Mouse (Mus musculus): Measurements from ENCODE around the gene Tex21.

Gene Tex21

DNA sequence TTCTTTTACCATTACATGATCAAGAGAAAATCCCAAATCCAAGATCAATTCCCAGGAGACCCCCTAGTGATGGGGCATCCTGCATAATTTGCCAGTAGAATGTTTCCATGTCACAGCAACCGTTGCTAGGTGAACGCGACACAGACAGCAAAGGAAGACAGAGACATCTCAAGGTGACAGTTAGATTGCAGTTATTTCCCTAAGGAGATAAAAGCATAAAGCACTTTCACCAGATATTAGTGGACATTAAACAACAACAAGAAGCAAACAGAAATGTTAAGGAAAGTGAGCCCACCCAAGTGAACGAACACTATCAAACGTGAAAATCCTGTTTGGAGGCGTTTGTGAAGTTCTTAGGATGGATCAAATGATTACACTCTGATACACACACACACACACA lies at the start of gene Tex21:
Gene Tex21 (minus strand): TSS at position 101 of the 400 bp plus-strand sequence.
- DNase-seq (ENCODE audit: low read depth in 1 of 2, low spot score in 2 of 2): no peak

- no peak for DNase-seq (ENCODE audit: low read depth in 1 of 2, low spot score in 2 of 2)
Measured at GRCm38 (mm10) chr12:76293192-76293591, 46.6 kb upstream of the Tex21 start.

GRCm38 (mm10) chr12:76290271-76290670 lies 43.7 kb upstream of the Tex21 start:
- DNase-seq (ENCODE audit: low read depth in 1 of 2, low spot score in 2 of 2): no peak

- no peak for DNase-seq (ENCODE audit: low read depth in 1 of 2, low spot score in 2 of 2)
Measured at GRCm38 (mm10) chr12:76289428-76289827, 42.9 kb upstream of the Tex21 start.

DNA sequence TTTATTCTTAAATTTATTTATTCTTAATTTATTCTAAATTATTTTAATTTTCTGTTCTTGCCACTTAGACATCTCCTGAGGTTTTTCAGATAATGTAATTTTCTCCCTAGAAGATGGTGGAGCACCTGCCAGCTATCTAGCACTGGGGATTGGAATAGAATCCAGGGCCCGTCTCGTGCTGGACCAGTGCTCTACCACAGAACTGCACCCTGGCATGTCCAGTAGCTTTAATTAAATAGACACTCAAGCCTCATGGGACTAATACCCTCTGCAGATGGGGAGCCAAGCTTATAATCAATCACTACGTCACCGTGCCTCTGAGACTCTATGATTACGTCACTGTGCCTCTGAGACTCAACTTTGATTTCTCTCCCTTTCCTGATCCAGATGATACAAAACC lies 41.9 kb upstream of the Tex21 start:
- DNase-seq (ENCODE audit: low read depth in 1 of 2, low spot score in 2 of 2): no peak

DNA sequence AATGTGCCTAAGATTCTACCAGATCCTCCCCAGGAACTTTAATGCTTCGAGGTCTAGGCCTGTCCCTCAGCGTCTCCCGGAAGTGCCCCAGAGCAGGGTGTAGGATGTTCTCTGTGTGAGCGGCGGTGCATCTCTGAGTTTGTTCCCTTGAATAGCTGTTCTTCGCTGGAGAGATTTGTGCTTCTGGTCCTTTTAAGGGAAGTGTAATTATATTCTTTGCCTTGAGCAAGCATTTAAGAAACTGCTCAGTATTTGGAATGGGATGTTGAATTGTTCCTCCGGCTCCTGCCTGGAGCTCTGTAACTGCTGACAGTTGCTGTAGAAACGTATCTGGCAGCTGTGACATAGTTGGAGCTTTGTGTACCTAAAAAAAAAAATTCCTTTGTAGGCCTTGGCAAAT lies 41.4 kb upstream of the Tex21 start:
- no peak for DNase-seq (ENCODE audit: low read depth in 1 of 2, low spot score in 2 of 2)

DNA sequence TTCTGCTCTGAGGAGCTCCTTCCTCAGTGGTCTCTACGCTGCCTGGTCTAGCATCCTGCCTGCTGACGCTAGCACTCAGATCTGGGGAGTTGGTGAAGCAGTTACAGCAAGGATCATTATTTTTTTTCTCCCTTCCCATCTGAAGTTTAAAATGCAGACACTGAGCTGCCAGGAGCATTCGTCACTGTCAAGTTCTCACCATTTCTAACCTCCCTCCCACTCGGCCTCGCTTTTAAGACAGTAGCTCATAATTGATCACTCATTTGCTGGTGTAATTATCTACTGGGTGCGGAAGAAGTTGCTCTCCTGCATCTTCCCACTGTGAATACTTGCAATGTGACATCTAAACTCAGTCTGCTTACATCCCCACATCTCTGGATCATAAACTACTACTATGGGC lies 38.9 kb upstream of the Tex21 start:
- no peak for DNase-seq (ENCODE audit: low read depth in 1 of 2, low spot score in 2 of 2)

DNA sequence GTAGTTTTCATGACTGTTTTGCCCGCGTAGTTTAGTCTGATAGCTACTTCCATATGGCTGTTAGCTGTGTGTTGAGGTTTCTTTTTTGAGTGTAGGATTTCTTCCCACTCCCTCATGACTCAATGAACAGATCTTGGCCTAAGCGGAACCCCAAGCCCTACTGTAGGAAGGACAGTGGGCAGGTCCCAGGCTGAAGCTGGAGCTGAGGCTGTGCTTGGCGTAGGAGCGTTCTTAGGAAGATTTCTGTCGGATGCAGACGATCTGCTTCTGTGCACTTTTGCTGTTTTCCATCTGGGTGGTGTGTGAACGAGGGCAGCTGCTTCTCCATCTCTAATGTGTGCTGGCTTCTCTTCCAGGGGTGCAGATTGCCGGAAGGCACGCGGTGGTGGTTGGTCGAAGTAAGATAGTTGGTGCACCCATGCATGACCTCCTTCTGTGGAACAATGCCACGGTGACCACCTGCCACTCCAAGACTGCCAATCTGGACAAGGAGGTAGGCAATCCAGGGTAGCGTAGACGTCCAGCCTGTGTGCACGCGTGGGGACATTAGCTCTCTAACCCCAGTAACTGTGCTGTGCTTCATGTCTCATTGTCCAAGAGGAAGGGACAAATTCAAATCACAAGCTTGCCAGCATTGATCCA lies 36.1 kb upstream of the Tex21 start:
- DNase-seq (ENCODE audit: low read depth in 1 of 2, low spot score in 2 of 2): no peak

DNA sequence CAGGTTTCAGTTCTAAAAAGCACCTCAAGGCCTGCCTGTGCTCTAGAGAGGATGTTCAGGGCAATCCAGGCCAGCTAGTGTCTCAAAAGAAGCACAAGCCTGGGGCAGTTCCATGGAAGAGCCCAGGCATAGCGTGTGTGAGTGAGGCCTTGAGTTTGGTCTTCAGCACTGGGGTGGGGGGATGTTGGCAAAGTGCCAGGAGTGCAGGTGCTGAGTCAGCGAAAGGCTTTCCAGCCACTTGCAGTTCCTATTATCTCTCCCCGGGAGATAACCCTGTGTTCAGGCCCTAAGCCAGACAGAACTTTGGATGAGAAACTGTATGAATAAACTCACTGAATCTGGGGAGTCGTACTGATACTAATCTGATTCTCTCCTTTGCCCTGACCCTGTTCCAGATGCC lies 35.6 kb upstream of the Tex21 start:
- DNase-seq (ENCODE audit: low read depth in 1 of 2, low spot score in 2 of 2): no peak

DNA sequence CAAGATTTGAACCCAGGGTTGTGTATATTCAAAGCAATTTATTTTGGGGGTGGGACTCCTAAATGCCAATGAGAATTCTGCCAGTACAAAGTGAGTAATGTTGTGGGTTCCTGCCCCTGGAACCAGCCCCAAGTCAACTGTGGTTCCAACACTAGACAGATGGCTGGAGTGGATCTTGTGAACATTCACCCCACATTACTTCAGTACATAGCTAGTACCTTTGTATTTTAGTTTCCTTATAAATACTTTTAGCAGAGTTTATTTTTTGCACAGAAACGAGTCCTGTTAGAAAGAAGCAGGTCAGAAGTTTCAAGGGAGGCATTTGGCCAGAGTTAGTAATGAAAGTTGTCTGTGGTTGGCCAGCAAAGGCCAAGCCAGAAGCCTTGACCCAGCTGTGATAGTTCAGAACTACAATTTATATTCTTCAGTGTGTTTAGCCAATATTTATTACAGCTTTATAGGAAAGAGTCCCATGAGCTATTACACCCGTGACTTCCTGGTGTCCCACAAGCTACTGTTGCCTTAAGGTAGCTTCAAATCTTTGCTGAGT lies 34.6 kb upstream of the Tex21 start:
- DNase-seq (ENCODE audit: low read depth in 1 of 2, low spot score in 2 of 2): no peak

DNA sequence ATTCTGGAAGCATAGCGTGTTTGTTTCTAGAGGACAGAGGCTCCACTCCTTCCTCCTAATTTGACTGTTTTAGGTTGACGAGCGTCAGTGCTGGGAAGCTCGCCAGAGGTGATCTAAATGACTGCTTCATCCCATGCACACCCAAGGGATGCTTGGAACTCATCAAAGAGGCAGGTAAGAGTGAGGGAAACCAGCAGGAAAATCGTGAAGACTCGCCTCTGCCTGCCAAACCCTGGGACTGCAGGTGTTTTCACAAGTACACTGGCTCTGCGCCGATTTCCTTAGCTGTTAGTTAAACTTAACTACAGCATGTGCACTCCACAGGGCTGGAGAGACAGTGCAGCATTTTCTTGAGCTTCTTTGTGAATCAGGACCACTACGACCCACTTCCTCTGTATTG lies 34.0 kb upstream of the Tex21 start:
- DNase-seq (ENCODE audit: low read depth in 1 of 2, low spot score in 2 of 2): no peak

DNA sequence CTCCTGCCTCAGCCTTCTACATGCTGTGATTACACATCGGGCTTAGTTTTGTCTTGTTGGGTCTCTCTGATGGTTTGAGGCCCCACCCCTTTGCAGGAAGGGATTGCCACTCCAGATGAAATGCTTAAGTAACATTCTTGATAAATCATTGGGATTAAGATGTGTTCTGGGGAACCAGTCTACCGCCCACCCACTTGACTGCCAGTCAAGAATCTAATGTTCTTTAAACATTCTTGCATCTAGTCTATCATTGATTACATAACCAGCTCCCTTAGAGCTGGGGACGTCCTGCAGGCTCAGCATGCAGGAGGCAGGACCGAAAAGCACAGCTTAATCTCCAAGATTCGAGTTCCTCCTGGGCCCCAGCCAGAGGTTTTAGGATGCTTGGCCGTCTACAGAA lies 31.7 kb upstream of the Tex21 start:
- DNase-seq (ENCODE audit: low read depth in 1 of 2, low spot score in 2 of 2): no peak

DNA sequence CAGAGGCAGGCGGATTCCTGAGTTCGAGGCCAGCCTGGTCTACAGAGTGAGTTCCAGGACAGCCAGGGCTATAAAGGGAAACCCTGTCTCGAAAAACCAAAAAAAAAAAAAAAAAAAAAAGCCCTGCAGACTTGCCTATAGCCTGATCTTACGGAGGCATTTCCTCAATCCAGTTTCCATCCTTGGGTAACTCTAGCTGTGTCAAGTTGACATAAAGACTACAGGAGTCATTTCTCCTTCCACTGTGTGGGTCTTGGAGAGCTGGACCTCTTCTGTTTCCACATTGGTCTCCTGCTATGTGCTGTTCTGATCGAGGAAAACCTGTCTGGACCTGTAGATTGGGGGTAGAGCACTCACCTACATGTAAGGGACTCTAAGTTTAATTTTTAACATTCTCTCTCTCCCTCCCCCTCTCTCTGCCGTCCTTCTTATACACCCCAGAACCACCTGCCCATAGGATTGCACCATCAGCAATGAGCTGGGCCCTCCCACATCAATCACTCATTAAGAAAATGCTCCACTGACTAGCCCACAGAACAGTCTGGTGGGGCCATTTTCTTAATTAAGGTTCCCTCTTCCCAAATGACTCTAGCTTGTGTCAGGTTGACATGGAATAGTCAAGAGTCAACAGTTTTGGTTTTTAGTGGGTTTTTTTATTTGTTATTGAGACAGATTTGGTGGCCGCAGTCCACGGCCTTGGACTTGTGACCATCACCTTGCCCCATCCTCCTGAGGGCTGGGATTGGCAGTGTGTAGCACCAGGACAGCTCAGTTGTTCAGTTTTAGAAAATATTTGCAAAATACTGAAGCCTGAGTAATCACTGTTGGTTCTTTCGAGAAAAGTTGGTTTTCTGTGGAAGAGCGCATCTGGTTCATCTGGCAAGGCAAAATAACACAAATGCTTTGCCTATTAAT lies 26.3 kb upstream of the Tex21 start:
- no peak for DNase-seq (ENCODE audit: low read depth in 1 of 2, low spot score in 2 of 2)

- no peak for DNase-seq (ENCODE audit: low read depth in 1 of 2, low spot score in 2 of 2)
Measured at GRCm38 (mm10) chr12:76271516-76271915, 25.0 kb upstream of the Tex21 start.

DNA sequence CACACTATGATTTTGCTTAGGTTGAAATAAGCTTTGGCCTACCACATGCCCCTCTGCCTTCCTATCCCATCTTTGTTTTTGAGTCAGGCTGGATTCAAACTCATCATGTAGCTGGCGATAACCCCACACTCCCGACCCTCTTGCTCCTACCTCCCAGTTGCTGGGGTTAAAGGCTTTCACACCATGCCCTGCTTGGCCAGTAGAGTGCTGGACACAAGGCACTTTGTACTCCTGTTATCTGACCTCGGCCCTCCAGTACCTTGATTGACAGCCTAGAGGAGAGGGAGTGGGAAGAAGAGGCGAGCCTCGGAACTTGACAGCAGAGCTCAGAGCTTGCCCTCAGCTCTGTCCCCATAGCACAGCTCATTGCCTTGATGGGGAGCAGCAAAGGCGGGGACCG lies 22.6 kb upstream of the Tex21 start:
- DNase-seq (ENCODE audit: low read depth in 1 of 2, low spot score in 2 of 2): no peak

GRCm38 (mm10) chr12:76268686-76269085 lies 22.1 kb upstream of the Tex21 start:
- no peak for DNase-seq (ENCODE audit: low read depth in 1 of 2, low spot score in 2 of 2)

DNA sequence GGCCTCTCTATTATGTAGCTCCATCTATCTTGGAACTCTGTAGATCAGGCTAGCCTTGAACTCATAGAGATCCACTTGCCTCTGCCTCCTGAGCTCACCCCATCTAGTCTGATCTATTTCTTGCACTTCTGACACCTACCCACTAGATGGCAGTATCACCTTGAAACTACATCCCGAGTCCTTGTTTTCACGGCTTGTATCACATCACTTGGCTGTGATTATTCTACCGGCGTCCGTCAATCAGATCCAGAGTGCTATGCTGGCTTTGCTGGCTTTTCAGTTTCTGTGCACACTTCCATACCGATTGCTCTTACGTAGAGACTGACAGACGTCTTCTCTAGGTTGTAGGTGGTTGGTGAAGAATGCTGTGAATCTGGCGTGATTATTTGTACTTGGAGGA lies 20.3 kb upstream of the Tex21 start:
- no peak for DNase-seq (ENCODE audit: low read depth in 1 of 2, low spot score in 2 of 2)

DNA sequence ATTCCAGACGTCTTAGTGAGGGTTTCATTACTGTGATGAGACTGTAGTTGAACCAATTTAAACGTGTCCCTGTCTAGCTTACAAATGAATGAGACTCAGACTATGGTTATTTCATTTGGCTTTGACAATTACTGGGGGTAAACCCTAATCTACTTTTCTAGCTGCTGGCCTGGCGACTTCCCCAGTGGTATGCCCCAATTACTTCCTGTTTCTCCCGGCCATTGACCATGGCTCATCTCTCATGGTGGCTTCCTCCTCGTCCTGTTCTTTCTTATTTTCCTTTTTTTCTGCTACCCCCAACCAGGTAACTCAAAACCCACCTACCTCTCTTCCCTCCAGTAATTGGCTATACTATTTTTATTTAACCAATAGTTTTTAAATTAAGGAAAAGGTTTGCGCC lies 18.5 kb upstream of the Tex21 start:
- DNase-seq (ENCODE audit: low read depth in 1 of 2, low spot score in 2 of 2): no peak

GRCm38 (mm10) chr12:76264325-76264965 lies 17.9 kb upstream of the Tex21 start:
- no peak for DNase-seq (ENCODE audit: low read depth in 1 of 2, low spot score in 2 of 2)

GRCm38 (mm10) chr12:76263876-76264275 lies 17.3 kb upstream of the Tex21 start:
- no peak for DNase-seq (ENCODE audit: low read depth in 1 of 2, low spot score in 2 of 2)

DNA sequence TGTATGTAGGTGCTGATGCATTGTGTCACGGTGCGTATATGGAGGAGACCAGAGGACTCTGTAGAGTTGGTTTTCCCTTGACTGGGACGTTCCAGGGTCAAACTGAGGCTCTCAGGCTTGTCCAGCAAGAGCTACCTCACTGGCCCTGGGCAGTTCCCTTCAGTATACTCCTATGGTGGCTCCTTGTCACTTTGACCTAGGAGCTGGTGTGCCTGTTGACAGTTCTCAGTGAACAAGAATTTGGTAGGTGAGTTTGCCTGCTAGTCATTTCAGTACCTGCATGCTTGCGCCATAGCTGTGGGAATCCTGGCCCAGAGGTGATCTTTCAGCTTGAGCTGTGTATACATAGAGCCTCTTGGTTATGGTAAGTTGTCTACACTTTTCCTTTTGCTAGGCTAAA lies 16.4 kb upstream of the Tex21 start:
- DNase-seq (ENCODE audit: low read depth in 1 of 2, low spot score in 2 of 2): no peak

- DNase-seq (ENCODE audit: low read depth in 1 of 2, low spot score in 2 of 2): no peak
Measured at GRCm38 (mm10) chr12:76261556-76261955, 15.0 kb upstream of the Tex21 start.

All from monocyte, adult 2 months (primary cell).